Mouse (Mus musculus): ENCODE measurements at regions not wholly inside any gene's neighbourhood (a gene's known extent, or its start where the extent isn't known, plus 50 kb on each side); places are given as distances from the start of the nearest gene placed in this dataset.
A peak's percentile ranks its signal among the peaks of the same experiment; 100 is the strongest.

DNA sequence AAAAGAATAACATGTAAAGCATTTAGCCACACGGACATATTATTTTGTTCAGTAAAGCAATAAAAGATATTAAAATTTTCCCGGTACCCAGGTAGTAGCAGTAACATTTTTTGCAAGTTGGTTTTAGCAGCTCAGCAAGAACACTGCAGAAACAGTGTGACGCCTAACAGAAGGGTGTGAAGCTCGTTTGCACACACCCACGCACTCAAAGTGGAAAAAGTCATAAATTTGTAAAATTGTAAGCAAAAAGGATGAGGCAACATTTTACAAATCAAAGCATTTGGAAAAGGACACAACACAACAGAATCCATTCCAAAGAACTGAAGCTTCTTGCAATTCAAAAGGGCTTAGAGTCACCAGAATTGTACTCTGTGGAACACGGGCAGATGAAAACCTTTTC, 1053.6 kb upstream of the Celf2 start:
- no peak for DNase-seq (ENCODE audit: low spot score)

DNA sequence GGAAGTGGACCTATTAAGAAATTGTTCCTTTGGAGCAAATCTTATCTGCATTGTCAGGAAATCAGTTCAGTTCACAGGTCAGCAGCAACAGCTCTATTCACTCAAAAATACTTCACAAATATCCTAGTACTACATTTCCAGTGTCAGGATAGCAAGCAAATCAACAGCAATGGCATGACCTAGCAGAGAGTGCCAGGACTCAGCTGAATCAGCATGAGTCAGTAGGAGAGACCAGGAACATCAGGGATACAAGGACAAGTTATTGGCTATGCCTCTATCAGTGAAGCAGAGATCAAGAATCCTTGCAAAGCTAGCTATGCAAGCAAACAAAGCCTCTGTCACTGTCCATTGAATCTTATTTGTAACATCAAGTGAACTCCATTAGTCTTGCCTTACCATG, 1036.8 kb upstream of the Celf2 start:
- no peak for DNase-seq (ENCODE audit: low spot score)

DNA sequence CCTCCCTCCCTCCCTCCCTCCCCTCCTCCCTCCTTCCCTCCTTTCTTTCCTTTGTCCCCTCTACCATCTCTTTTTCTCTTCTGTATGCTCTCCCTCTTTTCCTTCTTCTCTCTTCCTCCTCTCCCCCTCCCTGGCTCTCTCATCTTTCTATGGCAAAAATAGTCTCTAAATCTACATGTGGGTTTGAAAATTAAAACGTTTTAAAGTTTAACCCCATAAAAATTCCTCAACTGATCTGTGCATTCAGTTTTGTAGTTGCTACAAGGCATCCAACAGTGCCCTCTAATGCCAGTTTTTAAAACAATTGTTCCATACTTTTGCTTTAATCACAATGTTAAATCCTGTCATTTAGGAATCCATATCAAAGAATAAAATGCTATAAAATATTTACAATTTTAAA, 1027.5 kb upstream of the Celf2 start:
- DNase-seq (ENCODE audit: low spot score), result peak; percentile 3

DNA sequence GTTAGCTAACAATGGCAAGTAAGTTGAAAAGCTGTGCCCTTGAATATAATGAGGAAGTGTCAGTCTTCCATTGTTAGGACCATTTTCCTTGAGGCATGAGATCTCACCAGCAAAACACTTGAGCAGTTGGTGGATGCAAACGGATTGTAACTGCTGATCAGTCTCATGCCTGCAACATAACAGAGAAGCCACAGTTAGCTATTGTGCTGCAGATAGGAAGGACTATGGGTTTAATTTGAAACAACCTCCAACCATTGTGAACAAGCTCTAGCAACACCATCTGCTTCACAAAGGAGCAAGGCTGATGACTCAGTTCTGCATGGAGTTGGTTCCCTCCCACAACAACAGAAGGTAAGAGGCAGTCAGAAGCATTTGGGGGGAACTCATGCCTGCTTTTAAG, 989.1 kb upstream of the Celf2 start:
- DNase-seq (ENCODE audit: low spot score), result no peak

DNA sequence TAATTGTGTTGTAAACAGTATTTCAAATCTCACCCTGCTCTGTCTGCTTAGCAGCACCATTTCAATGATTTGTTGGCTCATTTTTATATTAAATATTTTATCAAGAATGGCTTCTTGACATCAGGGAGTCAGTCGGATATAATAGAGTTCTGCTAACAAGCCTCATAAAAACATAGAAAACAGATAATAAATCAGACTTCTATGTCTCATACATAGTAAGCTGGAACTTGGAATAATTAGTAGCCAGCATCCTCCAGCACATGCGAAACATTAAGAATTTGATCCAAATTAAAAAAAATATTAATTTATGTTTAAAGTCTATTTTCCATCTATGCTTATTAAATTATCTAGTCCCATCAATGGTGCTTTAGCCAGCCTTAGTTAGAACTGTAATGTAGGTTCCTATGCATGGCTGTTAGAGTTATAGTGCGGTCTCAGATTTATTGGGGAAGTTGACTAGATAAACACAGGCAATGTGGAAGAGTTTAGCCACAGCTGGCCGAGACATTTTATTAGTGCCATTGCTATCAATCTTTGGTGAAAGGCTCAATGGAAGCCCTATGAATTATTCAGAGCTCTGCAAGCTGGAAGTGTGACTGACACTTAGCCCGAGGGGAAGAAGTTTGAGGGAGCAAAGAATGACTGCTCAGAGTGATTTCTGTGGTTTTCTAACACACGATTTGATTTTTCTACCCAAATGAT, 968.6 kb upstream of the Celf2 start:
- DNase-seq (ENCODE audit: low spot score), result no peak

DNA sequence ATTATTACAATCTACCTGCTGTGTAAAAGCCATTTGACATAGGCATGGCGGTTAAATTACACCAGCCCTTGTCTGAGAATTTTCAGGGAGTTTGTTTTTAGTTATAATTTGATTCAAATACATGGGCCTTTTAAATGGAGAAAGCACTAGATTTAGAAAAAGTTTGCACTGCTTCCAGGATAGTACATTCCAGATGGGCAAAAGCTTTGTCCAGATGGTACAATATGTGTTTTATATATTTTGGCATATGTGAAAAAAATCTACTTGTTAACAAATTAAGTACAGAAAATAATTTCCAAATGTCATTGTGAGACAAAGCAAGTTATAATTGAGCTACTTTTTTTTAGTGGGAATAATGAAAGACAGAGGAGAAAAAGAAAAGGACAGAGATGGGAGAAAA, 961.2 kb upstream of the Celf2 start:
- DNase-seq (ENCODE audit: low spot score), result no peak

DNA sequence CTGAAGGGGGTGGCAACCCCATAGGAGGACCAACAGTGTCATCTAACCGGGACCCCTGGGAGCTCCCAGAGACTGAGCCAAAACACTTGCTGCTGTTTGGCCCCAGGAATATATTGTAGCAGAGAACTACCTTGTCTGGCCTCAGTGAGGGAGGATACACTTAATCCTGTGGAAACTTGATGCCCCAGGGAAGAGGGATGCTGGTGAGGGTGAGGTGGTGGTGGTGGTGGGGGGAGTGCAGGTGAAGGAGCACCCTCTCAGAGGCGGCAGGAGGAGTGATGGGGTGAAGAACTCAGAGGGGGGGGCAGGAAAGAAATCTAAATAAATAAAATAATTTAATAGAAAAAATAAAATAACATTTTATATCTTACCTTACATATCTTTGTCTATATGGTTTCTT, 959.6 kb upstream of the Celf2 start:
- DNase-seq (ENCODE audit: low spot score), result no peak

DNA sequence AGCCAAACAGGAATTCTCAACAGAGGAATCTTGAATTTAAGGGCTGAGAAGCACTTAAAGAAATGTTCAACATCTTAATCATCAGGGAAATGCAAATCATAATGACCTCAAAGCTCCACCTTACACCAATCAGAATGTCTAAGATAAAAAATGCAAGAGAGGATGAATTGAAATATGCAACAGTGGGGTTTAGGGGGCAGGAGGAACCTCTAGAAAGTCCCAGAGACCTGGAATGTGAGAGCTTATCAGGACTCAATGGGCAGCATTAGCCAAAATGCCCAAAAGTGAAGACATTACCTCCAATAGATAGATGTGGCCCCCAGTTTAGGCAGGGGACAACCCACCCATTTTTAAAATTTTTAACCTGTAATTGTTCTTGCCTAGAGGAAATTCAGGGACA, 959.0 kb upstream of the Celf2 start:
- no peak for DNase-seq (ENCODE audit: low spot score)

DNA sequence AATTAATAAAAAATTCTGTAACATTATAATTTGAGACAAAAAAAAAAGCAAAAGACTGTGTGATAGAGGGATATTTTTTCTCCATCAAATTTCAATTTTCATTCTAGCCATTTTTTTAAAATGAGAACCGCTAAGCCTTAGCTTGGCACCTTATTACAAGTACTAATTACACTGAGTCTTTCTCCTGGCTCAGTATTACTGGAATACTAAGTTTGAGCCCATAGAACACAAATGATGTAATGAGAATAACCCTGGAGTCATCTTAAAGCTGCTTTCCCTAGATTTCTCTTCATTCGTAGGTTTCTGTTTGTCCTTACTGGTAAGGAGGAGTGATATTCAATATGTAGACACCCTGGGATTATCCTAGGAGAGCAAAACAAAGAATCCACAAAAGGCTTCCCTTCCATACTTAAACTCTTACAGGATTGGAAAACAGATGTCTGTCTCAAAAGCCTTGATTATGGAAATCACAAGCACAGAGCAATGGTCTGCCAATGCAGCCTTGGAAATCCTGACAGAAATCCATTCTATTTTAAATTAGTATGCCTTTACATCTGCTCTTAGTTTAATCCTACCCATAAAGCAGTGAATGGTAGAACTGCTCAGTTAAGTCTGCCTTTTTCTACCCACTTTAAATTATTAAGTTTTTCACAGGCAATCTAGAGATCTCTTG, 958.3 kb upstream of the Celf2 start:
- no peak for DNase-seq (ENCODE audit: low spot score)

DNA sequence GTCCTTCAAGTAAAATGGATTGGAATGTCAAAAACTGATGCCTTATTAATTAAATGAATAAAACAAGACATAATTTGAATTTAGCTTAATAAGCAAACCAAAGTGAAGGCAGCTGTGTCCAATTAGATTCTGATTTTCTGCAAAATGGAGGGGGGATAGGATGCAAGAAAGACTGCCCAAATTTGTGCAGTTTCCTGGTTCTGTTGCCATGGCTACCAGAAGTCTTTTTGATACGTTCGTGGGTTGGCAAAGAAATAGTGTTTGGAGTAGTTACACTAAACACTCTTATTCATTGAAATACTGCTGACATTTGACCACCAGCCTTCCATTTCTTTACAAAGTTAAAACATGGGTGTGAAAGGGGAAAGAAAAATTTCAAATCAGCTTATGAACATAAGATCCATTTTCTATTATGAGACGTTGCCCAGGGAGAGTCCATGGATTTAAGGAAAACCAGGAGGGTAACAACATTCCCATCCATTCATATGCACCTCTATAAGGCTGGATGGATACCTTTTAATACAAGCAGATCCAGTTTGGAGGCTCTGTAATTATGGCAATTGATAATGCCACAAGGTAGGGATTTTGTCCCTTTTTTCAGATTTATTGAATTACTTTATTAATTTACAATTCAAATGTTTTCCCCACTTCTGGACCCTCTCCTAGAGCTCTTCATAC, 943.3 kb upstream of the Celf2 start:
- no peak for DNase-seq (ENCODE audit: low spot score)

DNA sequence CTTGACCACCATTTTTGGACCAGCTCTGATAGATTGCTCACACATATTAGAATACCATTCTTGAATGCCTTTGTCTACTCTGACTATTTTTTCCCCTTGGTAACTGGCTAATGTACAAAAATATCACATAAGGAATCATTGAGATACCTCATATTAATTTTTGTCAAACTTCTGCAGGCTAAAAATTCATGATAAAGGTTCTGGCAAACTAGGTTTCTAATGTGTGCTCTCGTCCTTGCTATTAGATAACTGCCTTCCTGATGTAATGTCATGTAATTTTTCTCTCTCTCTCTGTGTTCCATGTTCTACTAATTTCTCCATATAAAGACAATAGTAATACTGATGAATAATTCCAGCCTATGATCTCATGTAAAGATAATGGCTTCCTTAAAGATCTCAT, 931.9 kb upstream of the Celf2 start:
- no peak for DNase-seq (ENCODE audit: low spot score)

DNA sequence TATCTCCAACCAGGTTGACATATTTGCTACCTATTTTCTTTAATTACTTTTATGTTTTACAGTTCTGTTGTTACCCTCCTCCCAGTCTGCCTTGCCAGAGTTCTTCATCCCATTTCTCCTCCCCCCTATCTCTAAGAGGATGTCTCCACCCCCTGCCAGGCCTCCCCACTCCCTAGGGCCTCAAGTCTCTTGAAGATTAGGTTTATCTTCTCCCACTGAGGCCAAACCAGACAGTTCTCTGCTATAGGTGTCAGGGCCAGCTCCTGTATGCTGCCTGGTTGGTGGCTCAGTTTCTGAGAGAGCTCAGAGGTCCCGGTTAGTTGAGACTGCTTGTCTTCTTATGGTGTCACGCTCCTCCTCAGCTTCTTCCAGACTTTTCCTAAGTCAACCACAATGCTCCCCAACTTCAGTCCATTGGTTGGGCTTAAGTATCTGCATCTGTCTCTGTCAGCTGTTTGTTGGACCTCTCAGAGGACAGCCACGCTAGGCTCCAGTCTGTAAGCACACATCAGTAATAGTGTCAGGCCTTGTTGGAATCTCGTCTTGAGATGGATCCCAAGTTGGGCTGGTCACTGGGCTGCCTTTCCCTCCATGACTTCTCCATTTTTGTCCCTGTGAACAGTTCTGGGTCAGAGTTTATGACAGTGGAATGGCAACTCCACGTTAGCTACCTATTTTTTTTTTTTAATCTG, 920.4 kb upstream of the Celf2 start:
- DNase-seq (ENCODE audit: low spot score), result no peak

DNA sequence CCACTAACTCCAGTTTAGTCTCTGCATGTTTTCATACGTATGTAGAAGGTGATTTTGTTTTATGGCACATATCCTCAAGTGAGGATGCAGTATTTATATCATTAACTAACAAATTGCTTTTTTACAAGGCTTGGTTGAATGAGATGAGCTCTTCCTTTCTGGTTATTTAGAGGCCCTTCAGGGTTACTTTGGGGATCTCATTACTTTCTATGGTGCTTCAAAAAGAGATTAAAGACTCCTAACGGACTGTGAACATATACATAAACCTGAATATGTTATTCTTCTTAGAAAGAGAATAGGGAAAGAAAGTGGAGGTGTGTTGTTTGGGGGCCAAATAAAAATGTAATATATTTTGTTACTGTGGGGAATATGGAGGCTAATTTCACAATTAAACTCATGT, 918.8 kb upstream of the Celf2 start:
- no peak for DNase-seq (ENCODE audit: low spot score)

DNA sequence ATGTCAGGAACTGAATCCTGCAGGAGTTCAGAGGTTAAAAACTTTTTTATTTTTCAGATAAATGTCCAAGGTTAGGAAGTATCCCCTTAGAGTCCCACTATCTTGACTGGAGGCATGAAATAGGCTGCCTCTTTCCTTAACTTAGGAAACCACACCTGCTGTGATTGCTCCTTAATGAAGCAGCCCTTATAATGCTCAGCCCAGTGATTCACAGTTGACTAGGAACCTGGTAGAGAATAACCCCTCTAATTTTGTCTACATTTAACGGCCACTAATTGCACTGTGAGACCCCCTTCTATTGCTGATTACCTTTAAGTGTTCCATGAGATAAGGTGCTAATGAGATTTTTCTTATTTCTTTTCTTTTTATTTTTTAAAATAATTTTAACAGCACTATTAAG, 918.4 kb upstream of the Celf2 start:
- DNase-seq (ENCODE audit: low spot score), result no peak

DNA sequence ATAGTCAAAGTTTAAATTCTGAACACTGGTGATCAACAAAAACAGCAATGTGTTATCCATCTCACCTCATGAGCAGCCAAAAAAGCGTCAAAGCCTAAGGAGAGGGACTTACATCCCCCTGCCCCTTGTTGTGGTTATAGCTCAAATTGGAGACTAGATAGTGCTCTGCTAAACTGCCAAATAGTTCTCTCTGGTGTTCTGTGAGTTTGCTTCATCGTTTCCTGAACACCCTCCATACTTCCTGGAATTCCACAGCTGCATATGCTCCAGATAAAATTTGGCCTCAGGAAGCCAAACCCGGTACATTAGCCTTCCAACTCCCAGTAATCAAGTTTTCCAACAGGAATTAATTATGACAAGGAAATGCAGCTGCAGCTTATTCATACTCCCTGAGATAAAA, 906.6 kb upstream of the Celf2 start:
- DNase-seq (ENCODE audit: low spot score), result no peak

DNA sequence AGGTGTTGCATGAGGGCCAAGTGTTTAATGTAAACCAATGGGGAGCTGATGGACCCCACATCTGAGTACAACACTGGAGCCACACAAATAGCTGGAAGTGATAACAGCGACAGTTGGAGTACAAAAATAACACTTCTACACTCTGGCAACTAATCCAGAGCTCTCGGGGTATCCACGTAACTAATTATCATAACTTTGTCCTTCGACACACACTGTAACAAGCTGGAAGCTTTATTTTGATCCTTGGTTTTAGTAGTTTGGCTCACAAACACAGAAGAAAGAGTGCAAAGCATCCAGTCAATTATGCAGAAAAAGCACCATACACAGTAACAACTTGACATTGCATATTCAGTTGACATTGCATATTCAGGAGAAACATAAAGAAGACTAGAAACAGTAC, 884.8 kb upstream of the Celf2 start:
- DNase-seq (ENCODE audit: low spot score), result no peak

DNA sequence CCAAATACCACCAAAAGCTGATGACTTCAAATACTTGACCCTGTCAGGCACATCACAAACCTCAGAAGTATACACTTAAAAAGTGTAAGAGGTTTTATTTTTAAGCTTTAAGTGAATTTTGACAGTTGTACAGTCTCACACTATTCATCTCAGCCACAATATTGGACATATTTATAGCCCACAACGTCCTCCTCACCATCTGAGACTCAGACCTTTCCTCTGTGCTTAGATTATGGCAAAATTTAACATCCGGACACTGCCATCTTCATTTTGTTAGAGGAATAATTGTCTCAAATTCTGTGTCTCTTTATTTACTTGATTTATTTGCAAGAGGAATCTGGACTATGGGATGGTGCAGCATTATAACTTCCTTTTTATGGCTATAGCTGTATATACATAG, 880.2 kb upstream of the Celf2 start:
- DNase-seq (ENCODE audit: low spot score), result no peak

DNA sequence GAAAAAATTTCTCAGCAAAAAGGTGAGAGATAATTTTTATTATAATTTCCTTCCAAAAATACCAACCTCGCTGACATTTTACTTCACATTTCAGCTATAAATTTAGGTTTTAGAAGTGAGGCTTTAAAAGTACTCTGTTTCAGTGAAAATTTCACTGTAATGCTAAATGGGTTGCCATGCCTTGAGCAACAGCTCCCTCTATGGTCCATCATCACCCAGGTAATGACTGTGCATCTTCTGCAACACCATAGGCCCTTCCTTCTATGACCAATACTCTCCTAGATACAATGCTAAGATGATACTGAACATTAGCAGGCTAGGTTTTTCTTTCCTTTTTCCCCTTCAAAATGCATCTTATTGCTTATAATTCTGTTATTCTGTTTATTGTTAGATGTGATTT, 870.9 kb upstream of the Celf2 start:
- peak; percentile 31 for DNase-seq (ENCODE audit: low spot score)

DNA sequence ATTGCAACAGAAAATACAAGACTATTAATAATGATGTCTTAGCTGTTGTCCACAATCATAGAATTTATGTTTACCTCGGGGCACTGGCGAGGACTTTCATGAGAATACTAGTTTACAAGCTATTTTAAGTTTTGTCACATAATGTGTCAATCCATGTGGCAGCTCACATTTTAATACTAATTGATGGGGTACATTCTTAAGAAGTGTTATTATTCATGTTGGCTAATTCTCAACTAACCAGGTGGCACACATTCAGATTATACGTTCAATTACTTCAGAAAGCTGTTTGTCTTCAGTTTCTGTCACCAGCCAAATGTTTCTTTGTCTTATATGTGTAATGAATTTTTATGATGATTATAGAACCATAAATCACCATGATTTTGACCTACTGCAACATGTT, 870.2 kb upstream of the Celf2 start:
- no peak for DNase-seq (ENCODE audit: low spot score)

DNA sequence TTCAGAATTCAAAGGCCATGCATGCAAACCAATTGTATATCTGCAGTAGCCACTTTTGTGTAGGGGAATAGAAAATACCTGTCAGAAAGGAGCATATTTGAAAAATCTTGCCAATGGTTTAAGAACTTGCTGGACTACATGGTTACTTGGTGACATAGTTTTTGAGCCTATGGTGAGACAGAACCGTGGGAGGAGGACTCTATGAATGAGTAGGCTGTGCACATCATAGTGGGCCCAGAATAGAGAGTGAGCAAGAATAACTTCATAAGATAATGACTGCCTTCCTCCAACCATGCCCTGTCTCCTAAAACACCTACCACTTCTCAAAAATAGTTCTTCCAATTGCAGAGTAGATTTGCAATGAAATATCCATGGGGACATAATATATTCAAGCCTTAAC, 838.5 kb upstream of the Celf2 start:
- DNase-seq (ENCODE audit: low spot score), result no peak

DNA sequence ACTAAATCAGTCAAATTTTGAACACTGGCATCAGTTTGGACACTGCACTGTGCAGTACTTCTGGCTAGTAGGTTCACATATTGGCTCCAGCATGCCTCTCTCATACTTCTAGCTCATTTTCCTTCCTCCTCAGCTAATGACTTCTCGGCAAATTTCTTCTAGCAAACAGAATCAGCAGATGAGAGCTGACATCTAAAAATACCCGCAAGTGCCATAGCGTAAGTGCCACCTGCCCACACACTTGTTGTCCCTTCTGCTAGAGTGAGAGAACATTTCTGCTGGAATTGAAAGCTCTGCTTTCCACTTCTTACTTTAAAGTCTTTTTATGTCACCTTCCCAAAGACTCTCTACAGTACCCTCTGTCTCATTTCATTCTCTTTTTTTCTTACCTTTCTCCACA, 835.4 kb upstream of the Celf2 start:
- DNase-seq (ENCODE audit: low spot score), result no peak

DNA sequence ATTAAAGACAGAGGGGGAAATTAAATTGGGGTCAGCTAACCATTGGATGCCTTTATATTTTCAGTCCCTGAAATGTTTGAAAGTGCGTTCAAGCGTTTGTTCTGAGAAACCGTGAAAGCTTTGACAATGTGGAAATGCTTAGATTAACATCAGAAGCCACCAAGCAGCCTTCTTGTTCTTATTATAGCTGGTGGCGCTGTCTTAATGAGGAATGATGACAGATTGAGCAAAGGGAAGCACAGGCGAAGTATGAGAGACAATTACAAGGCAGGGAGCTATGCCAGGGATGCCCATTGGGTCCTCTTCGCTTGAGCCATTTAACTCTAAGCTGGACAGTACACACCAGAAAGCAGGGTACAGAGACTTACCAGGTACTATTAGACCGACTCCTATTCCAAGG, 828.9 kb upstream of the Celf2 start:
- no peak for DNase-seq (ENCODE audit: low spot score)

DNA sequence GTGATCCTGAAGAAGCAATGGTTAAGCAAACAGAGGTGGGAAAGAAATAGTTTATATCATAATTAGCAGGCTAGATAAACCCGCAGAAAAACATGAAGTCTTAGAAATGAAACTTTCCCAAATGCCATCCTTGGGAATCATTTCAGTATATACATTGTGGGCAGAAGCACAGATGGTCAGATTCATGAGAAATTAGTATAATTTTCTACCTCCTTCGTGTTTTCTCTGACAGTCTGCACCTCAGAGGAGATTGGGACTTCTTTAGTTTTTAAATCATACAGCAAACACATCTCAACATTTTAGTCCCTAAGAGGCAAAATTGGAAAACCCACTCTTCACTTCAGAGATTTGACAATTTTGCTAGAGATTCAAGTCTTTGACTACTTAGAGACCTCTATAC, 786.6 kb upstream of the Celf2 start:
- DNase-seq (ENCODE audit: low spot score), result no peak

Measured in adipocyte (in vitro differentiated cells).